Mouse (Mus musculus): ENCODE data around the gene Mark4. TPM values are rescaled to one million over a fixed set of nuclear protein-coding genes. Genes with fewer than 3 reads are reported as not detected.

The Mark4 gene
- polyA plus RNA-seq, 1 experiment from 2014 or later = 19.2 TPM

DNA sequence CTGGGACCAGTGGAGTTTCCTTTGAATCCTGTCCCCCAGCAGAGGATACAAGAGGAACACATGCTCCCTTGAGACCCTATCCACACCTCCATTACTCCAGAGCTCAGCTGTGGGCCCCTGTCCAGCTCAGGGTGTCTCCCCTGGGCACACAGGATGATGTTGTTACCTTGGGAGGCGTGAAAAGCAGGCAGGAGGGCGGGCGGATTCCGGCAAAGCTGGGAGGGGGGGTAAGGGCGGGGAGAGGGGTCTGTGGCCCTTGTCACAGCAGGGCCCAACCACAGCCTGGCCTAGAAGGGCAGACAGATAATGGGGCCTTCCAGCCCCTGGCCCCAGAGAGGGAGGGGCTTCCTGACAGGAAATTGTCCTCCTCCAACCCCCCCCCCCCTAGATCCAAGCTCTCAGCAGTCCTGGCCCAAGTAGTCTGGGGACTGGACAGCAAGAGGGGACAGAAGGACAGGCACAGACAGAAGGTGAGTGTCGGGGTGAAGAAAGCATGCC is 4.3 kb upstream of the Mark4 start, which contains the start of gene Exoc3l2:
Gene Exoc3l2 (plus strand): TSS at position 448 of the 498 bp plus-strand sequence.
- no peaks in the 10 kb centered on the region for H3K27me3 ChIP-seq (ENCODE audit: control insufficient read depth, insufficient read depth, low read length)
- no peak within 1 kb of the TSS for H3K9ac ChIP-seq (replicated peaks; ENCODE audit: low read depth, low read length)
- ATAC-seq (ENCODE audit: low read depth) = no peak

DNA sequence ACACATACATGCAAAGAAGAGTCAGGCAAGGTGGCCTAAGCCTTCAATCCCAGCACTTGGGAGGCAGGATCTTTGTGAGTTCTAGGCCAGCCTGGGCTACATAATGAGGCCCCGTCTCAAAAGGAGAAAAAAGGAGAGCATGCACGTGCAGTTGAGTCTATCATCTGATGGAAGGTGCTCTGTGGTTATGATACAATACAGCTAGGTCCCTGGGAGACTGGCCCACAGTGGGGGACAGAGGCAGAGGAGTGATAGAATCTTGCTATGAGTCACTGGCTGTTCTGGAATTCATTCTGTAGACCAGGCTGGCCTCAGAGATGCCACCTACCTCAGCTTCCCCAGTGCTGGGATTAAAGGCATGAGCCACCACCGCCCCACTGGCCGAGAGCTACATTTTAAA is 3.8 kb upstream of the Mark4 start:
- Histone ChIP-seq H3K4me1 (ENCODE audit: control insufficient read depth, insufficient read depth, low read length) (peaks cover 7% of the 10 kb centered on the region), H3K4me3 (ENCODE audit: low read depth, low read length) (no peak overlapping the region), H3K27ac (ENCODE audit: low read depth, low read length) (no peak overlapping the region), H3K9ac (replicated peaks; ENCODE audit: low read depth, low read length) (no peak overlapping the region), H3K36me3 (ENCODE audit: control insufficient read depth, insufficient read depth, low read length) (no peaks in the 10 kb centered on the region), H3K4me2 (ENCODE audit: low read depth, low read length) (no peak overlapping the region), H3K9me3 (ENCODE audit: control insufficient read depth, low read length) (no peaks in the 10 kb centered on the region), H3K27me3 (ENCODE audit: control insufficient read depth, insufficient read depth, low read length) (no peaks in the 10 kb centered on the region)
- no peak for ATAC-seq (ENCODE audit: low read depth)
- WGBS = 56% methylated on average over 4 of the region's 4 CpGs

More for the DNA sequence above, 4.3 kb upstream of the Mark4 start, which contains the start of gene Exoc3l2:
- no peak within 1 kb of the TSS for H3K4me2 ChIP-seq (ENCODE audit: low read depth, low read length)
- WGBS = 15% methylated on average over 6 of the region's 6 CpGs
- H3K36me3 ChIP-seq (ENCODE audit: control insufficient read depth, insufficient read depth, low read length) = no peaks in the 10 kb centered on the region
- H3K9me3 ChIP-seq (ENCODE audit: control insufficient read depth, low read length) = no peaks in the 10 kb centered on the region
- H3K4me3 ChIP-seq (ENCODE audit: low read depth, low read length) = no peak within 1 kb of the TSS
- peaks cover 4% of the 10 kb centered on the region; the same call in 1 of the 2 replicates for H3K4me1 ChIP-seq (ENCODE audit: control insufficient read depth, insufficient read depth, low read length)
- no peak within 1 kb of the TSS for H3K27ac ChIP-seq (ENCODE audit: low read depth, low read length)

DNA sequence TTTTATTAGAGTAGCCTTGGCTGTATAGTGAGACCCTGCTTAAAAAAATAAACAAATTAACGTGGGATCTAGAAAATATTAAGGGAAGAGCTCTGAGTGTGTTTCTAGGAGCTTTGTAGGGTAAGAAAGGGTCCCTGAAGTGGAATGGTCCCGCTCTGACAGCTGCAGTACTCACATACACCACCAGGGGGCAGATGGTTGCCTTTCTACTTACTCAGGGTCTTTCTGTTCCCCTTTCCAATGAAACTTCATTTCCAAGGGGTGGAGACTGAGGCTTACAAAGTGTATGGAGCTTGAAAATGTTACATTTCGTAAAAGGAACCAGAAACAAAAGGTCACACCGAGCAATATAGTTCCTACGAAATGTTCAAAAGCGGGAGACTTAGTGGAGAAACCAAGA is 2.9 kb upstream of the Mark4 start:
- Histone ChIP-seq H3K27me3 (ENCODE audit: control insufficient read depth, insufficient read depth, low read length) (no peaks in the 10 kb centered on the region), H3K4me3 (ENCODE audit: low read depth, low read length) (no peak overlapping the region), H3K27ac (ENCODE audit: low read depth, low read length) (no peak overlapping the region), H3K4me1 (ENCODE audit: control insufficient read depth, insufficient read depth, low read length) (peaks cover 16% of the 10 kb centered on the region), H3K36me3 (ENCODE audit: control insufficient read depth, insufficient read depth, low read length) (no peaks in the 10 kb centered on the region), H3K9ac (replicated peaks; ENCODE audit: low read depth, low read length) (no peak overlapping the region), H3K4me2 (ENCODE audit: low read depth, low read length) (no peak overlapping the region), H3K9me3 (ENCODE audit: control insufficient read depth, low read length) (no peaks in the 10 kb centered on the region)
- no peak for ATAC-seq (ENCODE audit: low read depth)
- 13% methylated on average over 6 of the region's 6 CpGs for WGBS

DNA sequence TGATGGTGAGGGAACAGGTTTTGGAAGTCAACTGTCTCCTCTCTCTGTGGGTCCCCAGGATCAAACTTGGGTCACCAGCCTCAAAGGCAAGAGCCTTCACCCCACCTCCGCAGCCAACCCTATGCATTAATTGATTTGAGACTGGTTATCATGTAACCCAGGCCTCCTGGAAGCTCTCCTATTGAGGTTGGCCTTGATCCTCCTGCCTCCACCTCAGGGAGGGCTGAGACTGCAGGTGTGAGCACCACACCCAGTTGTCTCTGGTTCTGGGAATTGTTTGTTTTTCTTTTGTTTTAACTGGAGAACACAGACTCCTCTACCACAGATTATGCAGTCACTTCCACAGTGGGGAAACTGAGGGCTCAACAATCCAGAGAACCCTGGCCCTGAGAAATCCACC is 1.9 kb upstream of the Mark4 start:
- no peak overlapping the region for H3K9ac ChIP-seq (replicated peaks; ENCODE audit: low read depth, low read length)
- no peak for ATAC-seq (ENCODE audit: low read depth)
- H3K4me2 ChIP-seq (ENCODE audit: low read depth, low read length) = no peak overlapping the region
- peaks cover 18% of the 10 kb centered on the region for H3K4me1 ChIP-seq (ENCODE audit: control insufficient read depth, insufficient read depth, low read length)
- no peak overlapping the region for H3K27ac ChIP-seq (ENCODE audit: low read depth, low read length)
- H3K36me3 ChIP-seq (ENCODE audit: control insufficient read depth, insufficient read depth, low read length) = no peaks in the 10 kb centered on the region
- H3K9me3 ChIP-seq (ENCODE audit: control insufficient read depth, low read length) = no peaks in the 10 kb centered on the region
- H3K27me3 ChIP-seq (ENCODE audit: control insufficient read depth, insufficient read depth, low read length) = no peaks in the 10 kb centered on the region
- no peak overlapping the region for H3K4me3 ChIP-seq (ENCODE audit: low read depth, low read length)
- 93% methylated on average over 1 of the region's 1 CpGs for WGBS

DNA sequence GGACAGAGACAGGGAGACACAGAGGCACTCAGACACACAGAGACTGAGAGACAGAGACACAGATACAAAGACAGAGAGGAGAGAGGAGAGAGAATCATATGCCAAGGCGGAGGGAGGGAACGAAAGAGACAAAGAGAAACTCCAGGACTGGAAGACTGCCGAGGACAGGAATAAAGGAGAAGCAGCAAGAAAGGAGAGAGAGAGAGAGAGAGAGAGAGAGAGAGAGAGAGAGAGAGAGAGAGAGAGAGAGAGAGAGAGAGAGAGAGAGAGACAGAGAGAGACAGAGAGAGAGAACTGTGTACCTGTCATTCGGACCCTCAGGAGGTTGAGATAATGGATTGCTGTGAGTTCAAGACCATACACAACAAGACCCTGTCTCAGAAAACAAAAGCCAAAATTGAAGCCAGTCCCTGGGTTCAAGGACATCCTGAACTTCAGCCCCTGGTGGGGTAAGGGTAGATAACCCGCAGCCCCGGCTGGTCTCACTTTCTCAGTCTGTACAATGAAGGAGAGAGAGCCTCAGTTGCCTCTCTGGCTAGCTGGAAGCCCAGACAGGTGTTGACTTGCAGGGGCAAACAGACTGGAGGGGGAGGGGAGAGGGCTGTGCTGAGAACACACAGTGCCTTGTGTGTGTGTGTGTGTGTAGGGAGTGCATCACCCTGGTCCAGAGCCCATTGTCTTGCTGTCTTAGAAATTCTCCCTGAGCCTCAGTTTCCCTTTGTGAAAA is 686 bp upstream of the Mark4 start:
- WGBS = 18% methylated on average over 6 of the region's 6 CpGs
- peaks cover 3% of the 10 kb centered on the region; the same call in 1 of the 2 replicates for H3K36me3 ChIP-seq (ENCODE audit: control insufficient read depth, insufficient read depth, low read length)
- peak overlapping the region; percentile 83 for H3K9ac ChIP-seq (replicated peaks; ENCODE audit: low read depth, low read length)
- H3K27me3 ChIP-seq (ENCODE audit: control insufficient read depth, insufficient read depth, low read length) = no peaks in the 10 kb centered on the region
- no peak for ATAC-seq (ENCODE audit: low read depth)
- peak overlapping the region; percentile 81 for H3K4me3 ChIP-seq (ENCODE audit: low read depth, low read length)
- H3K27ac ChIP-seq (ENCODE audit: low read depth, low read length) = peak overlapping the region; percentile 69
- no peaks in the 10 kb centered on the region for H3K9me3 ChIP-seq (ENCODE audit: control insufficient read depth, low read length)
- H3K4me1 ChIP-seq (ENCODE audit: control insufficient read depth, insufficient read depth, low read length) = peaks cover 18% of the 10 kb centered on the region
- peak overlapping the region; percentile 99 for H3K4me2 ChIP-seq (ENCODE audit: low read depth, low read length)

DNA sequence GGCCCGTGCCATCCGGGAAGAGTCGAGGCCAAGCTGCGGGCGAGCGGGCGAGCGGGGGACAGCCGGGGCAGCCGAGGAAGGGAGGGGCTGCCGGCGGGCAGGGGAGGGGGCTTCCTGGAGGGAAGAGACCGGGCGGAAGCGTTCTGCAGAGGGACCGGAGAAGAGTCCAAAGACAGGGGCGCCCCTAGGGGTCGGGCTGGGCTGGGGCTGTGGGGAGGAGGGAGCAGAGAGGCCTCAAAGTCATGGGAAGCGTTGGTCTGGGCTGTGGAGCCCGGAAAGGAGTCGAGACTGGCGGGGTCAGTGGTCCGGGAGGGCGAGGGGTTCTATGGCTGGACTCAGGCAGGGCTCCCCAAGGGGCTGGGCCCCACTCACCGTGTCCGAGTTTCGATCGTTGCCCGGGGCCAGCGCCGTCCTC is 542 bp downstream of the Mark4 start:
- H3K27ac ChIP-seq (ENCODE audit: low read depth, low read length) = peak overlapping the region; percentile 69; the same call in 1 of the 2 replicates
- peaks cover 18% of the 10 kb centered on the region for H3K4me1 ChIP-seq (ENCODE audit: control insufficient read depth, insufficient read depth, low read length)
- peak; percentile 83 for ATAC-seq (ENCODE audit: low read depth)
- no peaks in the 10 kb centered on the region for H3K27me3 ChIP-seq (ENCODE audit: control insufficient read depth, insufficient read depth, low read length)
- H3K9ac ChIP-seq (replicated peaks; ENCODE audit: low read depth, low read length) = peak overlapping the region; percentile 83
- WGBS = 0% methylated on average over 24 of the region's 31 CpGs
- peak overlapping the region; percentile 99 for H3K4me2 ChIP-seq (ENCODE audit: low read depth, low read length)
- H3K4me3 ChIP-seq (ENCODE audit: low read depth, low read length) = peak overlapping the region; percentile 81
- no peaks in the 10 kb centered on the region for H3K9me3 ChIP-seq (ENCODE audit: control insufficient read depth, low read length)
- peaks cover 3% of the 10 kb centered on the region; the same call in 1 of the 2 replicates for H3K36me3 ChIP-seq (ENCODE audit: control insufficient read depth, insufficient read depth, low read length)

DNA sequence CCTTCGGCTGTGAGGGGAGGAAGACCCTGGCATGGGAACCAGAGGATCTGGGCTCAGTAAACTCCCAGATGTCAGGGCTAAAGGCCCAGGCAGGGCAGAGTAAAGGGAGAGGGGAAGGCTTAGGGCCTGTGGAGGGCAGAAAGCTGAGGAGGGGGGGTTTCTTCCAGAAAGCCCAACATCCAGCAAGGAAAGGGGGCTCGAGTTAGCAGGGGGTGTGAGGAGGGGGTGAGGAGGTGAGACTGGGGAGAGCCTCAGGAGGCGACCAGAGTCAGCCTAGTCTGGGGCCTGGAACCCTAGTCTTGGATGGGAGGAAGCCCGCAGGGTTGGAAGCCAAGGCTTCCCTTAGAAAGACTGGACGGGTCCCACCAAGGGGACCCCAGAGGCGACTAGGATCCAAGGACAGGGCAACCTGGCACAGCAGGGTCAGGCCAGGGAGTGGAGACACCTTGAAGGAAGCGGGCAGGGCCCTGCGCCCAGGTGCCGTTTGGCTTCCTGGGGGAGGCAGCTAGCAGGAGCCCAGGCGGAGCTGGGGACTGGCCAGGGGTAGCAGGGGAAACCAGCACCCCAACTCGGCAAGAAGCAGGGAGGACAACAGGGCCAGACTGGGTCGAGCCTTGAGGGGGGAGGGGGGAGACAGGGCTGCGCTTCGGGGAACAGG is 1.1 kb downstream of the Mark4 start:
- Histone ChIP-seq H3K27ac (ENCODE audit: low read depth, low read length) (no peak overlapping the region), H3K9ac (replicated peaks; ENCODE audit: low read depth, low read length) (peak overlapping the region; percentile 83), H3K4me2 (ENCODE audit: low read depth, low read length) (peak overlapping the region; percentile 99), H3K27me3 (ENCODE audit: control insufficient read depth, insufficient read depth, low read length) (no peaks in the 10 kb centered on the region), H3K4me3 (ENCODE audit: low read depth, low read length) (peak overlapping the region; percentile 81), H3K36me3 (ENCODE audit: control insufficient read depth, insufficient read depth, low read length) (peaks cover 3% of the 10 kb centered on the region; the same call in 1 of the 2 replicates), H3K9me3 (ENCODE audit: control insufficient read depth, low read length) (no peaks in the 10 kb centered on the region), H3K4me1 (ENCODE audit: control insufficient read depth, insufficient read depth, low read length) (peaks cover 18% of the 10 kb centered on the region)
- ATAC-seq (ENCODE audit: low read depth) = no peak; the same call in 1 of the 2 replicates
- 16% methylated on average over 12 of the region's 14 CpGs for WGBS

DNA sequence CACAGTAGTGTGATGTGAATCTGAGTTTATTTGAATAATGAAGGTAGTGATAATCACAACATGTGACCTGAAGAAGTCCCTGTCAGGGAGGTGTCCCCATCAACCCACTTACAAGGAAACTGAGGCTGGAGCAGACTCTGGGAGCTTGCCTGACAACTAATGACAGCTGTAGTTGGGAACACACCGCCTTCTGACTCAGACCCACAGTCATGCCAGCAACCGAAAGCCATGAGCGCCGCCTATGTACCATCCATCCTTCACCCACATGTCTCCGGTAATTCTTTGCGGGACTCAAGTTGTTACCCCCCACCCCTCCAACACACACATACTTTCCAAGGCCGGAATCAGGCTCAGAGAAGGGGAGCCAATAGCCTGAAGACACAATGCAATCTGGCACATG is 2.0 kb downstream of the Mark4 start:
- H3K9ac ChIP-seq (replicated peaks; ENCODE audit: low read depth, low read length) = no peak overlapping the region
- H3K27ac ChIP-seq (ENCODE audit: low read depth, low read length) = no peak overlapping the region
- H3K9me3 ChIP-seq (ENCODE audit: control insufficient read depth, low read length) = no peaks in the 10 kb centered on the region
- H3K36me3 ChIP-seq (ENCODE audit: control insufficient read depth, insufficient read depth, low read length) = peaks cover 3% of the 10 kb centered on the region; the same call in 1 of the 2 replicates
- no peak for ATAC-seq (ENCODE audit: low read depth)
- no peaks in the 10 kb centered on the region for H3K27me3 ChIP-seq (ENCODE audit: control insufficient read depth, insufficient read depth, low read length)
- H3K4me3 ChIP-seq (ENCODE audit: low read depth, low read length) = no peak overlapping the region
- H3K4me2 ChIP-seq (ENCODE audit: low read depth, low read length) = peak overlapping the region; percentile 99; the same call in 1 of the 2 replicates
- WGBS = 94% methylated on average over 7 of the region's 7 CpGs
- H3K4me1 ChIP-seq (ENCODE audit: control insufficient read depth, insufficient read depth, low read length) = peaks cover 18% of the 10 kb centered on the region

Measured in neural tube, embryonic 14.5 days (tissue).